Mouse (Mus musculus): ENCODE data around the gene Hbp1.

DNA sequence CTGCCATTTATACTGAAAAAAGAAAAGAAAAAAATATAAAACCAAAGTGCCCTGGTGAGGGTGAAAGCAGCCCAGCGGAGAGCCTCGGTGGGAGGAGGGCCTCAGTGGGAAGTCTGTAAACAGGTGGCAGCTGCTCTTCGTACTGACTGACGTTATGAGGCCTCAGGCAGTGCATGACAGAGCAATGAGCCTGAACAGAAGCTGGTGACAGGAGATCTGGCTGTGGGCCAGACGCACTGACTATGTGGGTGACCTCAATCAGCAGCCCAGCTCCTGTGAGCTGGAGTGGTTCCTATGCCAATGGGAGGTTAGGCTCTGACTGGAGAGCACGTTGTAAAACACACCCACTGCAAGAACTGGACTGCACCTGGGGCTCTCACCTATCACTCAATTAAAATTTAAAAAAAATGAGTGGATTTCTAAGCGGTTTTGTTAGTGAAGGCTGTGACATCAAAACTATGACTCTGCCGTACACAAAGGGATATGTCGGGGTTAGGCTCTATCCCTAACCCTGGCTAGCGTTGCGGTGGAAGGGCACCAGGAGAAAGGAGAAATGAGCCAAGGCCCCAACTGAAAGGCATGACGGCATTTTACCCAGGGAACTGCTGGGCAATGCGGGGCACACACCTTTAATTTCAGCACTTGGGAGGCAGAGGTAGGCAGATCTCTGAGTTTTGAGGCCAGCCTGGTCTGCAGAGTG, 23.3 kb upstream of the Hbp1 start:
- TF ChIP-seq CTCF (IDR thresholded peaks at IDR 0.05; ENCODE audit: extremely low read depth, insufficient read length, insufficient replicate concordance, low read depth, low read length), result no peak
- TF ChIP-seq POLR2A (IDR thresholded peaks at IDR 0.05; ENCODE audit: low read depth, low read length), result no peak
